Mouse (Mus musculus) liver, embryonic 14.5 days (tissue): Measurements from ENCODE around the gene Pou6f1.

Experiments used
- CTCF ChIP-seq: IDR thresholded peaks from 2 replicates; pipeline ENCODE4 v1.5.1; 2016; ENCODE audit warnings: antibody characterized with exemption, low read depth, control low read depth
- EP300 ChIP-seq: IDR thresholded peaks from 2 replicates; pipeline ENCODE4 v1.6.1; 2016; ENCODE audit warnings: antibody characterized with exemption, low read depth

- TF ChIP-seq CTCF (no peak), EP300 (no peak)
Observed at GRCm38 (mm10) chr15:100614996-100615824, 15.4 kb upstream of the Pou6f1 start, which contains the start of gene Dazap2.
